Mouse (Mus musculus) Patski (cell line): ENCODE measurements around the gene Atp6ap1. TPM values are rescaled to one million over a fixed set of nuclear protein-coding genes. Genes with fewer than 3 reads are reported as not detected.

Experiments used
- ATAC-seq: fragments of 100-300 bp; one replicate; pipeline ENCODE4 v1.8.0; 2021
- CTCF ChIA-PET: fragments of 350-600 bp; sonication (Branson Sonifier 250); formaldehyde crosslinking; loops from one replicate; lab custom pipeline; 2022; ENCODE audit warnings: inconsistent platforms; lab: Charles Lee
- POLR2A ChIA-PET: fragments of 350-600 bp; sonication (Branson Sonifier 250); formaldehyde crosslinking; loops from one replicate; lab custom pipeline; 2022; ENCODE audit warnings: antibody characterized with exemption, inconsistent platforms; lab: Charles Lee
- DNase-seq: peaks from one replicate; pipeline ENCODE4 v3.0.0-alpha.2; 2011; ENCODE audit warnings: low read depth, low spot score
- H3K27me3 ChIP-seq: fragments of 371-371 bp; one replicate; pipeline ENCODE4 v1.5.1; 2021
- CTCF ChIP-seq: fragments of 100-300 bp; IDR thresholded peaks from one replicate; pipeline ENCODE4 v1.5.1; 2021
- in situ Hi-C: fragments of 300-500 bp; cut with MboI; formaldehyde crosslinking; loops from 3 replicates; pipeline ENCODE4 v1.11.1; 2018; ENCODE audit warnings: low pct_unique_long_range_greater_than_20kb, mixed read lengths
- polyA plus RNA-seq: library from polyadenylated mRNA; unstranded; gene quantifications from one replicate; pipeline ENCODE4 v1.2.3, GENCODE M21; 2021

Gene Atp6ap1
- polyA plus RNA-seq, 1 experiment from 2014 or later = 260 TPM

DNA sequence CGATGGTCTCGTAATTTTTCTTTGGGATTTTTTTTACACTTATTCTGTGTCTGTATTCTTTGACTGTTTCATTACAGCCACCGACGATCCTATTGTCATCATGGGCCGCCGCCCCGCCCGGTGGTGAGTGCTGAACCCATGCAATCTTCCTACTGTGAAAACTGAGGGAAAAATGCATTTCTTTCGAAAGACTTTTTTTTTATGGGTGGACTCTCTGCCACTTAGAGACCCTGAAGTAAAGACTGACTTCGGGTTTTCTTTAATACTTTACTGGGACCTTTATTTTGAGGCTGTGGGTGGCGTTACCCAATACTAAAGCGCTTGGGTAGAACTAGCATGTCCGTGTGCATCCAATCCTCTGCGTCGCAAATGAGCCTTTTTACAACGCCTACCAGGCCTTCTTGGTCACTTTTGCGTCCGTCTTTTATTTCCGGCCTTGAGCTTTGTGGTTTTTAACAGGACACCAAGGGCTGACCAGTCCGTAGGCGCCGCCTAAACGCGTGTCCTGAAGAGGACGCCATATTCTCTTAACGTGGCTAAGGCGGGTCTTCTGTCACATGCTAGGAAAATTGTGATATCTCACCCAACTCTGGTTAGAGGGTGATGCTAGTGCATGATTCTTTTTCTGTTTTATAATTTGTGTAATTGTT lies 25.9 kb upstream of the Atp6ap1 start:
- in situ Hi-C loops = no loop called here
- no peaks in the 10 kb centered on the region for H3K27me3 ChIP-seq
- ATAC-seq = no peak
- DNase-seq = no peak
- POLR2A ChIA-PET = interaction anchor here (0.6 to 1.7 kb wide), 5 partner anchors 10 to 25 kb away, joined by 3 to 8 read pairs (median 7); no protein-coding TSS in a partner anchor
- CTCF ChIA-PET = no interaction called here
- no peak for TF ChIP-seq CTCF

- in situ Hi-C loops = no loop called here
- no peak for TF ChIP-seq CTCF
- ChIA-PET POLR2A (interaction anchor here (0.9 kb wide), 1 partner anchor 8 kb away, joined by 3 read pairs; the partner anchor contains the start of gene Taz), CTCF (interaction anchor here (1.1 kb wide), 1 partner anchor 17 kb away, joined by 3 read pairs; no protein-coding TSS in a partner anchor)
- no peak for DNase-seq
- ATAC-seq = no peak
- peaks cover 2% of the 10 kb centered on the region for H3K27me3 ChIP-seq
Observed at GRCm38 (mm10) chrX:74273422-74274322, 23.2 kb upstream of the Atp6ap1 start.

DNA sequence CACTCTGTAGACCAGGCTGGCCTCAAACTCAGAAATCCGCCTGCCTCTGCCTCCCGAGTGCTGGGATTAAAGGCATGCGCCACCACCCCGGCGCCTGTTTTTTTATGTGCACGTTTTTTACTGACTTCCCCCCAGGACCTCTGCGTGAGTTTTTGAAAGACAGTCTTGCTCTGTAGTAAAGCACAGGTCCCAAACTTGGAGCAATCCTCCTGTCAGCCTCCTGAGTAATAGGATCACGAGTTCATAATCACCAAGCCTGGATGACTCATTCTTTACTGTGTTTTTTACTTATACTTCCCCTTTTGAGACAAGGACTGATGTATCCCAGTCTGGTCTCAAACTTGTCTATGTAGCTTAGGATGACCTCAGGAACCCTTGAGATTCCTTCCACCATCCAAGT lies 19.0 kb upstream of the Atp6ap1 start:
- ChIA-PET CTCF (no interaction called here), POLR2A (interaction anchor here (1.2 kb wide), 1 partner anchor 35 kb away, joined by 4 read pairs; the partner anchor contains the start of gene Fam50a)
- in situ Hi-C loops = no loop called here
- peaks cover 8% of the 10 kb centered on the region for H3K27me3 ChIP-seq
- no peak for TF ChIP-seq CTCF
- DNase-seq (no peak), ATAC-seq (no peak)

DNA sequence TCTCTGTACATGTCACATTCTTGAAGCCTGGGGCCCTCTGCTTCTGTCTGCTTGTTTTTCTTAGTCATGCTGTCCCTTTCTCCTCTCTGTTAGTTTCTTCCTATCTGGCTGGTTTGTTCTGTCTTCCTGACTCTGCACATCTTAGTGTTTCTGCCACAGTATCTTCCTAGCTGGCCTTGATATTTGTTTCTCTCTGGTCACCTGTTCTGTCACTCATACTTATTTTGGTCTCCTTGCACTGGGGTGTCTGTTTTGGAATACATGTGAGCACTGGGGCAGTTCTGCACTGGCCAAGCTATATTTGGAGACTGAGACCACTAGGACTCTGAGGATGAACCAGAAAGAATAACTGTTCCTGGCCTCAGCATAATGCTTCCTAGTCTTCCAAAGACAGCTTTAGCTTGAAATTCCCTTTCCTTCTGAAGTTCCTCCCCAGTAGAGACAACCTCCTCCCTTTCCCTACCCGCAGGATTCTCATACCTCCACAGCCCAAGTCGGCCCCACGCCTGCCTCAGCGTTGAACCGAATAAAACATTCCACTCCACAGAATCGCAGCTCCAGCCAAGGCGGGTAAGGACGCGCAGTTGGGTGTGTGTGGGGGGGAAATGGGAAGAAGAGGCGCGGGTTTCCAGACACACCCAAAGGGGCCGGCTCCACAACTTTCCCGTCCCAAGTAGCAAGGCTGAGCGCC lies 15.7 kb upstream of the Atp6ap1 start:
- peaks cover 19% of the 10 kb centered on the region for H3K27me3 ChIP-seq
- DNase-seq = no peak
- in situ Hi-C loops = loop anchor here (5.0 kb wide), 1 partner anchor 34 kb away; the partner anchor contains the start of gene Flna
- ChIA-PET POLR2A (interaction anchor here (1.0 to 2.3 kb wide), 4 partner anchors 8 to 35 kb away, joined by 3 to 10 read pairs (median 7); partner anchors contain the start of gene Rpl10), CTCF (interaction anchor here (1.3 kb wide), 2 partner anchors 32 to 133 kb away, joined by 3 to 4 read pairs; no protein-coding TSS in a partner anchor)
- ATAC-seq = no peak
- TF ChIP-seq CTCF = no peak

DNA sequence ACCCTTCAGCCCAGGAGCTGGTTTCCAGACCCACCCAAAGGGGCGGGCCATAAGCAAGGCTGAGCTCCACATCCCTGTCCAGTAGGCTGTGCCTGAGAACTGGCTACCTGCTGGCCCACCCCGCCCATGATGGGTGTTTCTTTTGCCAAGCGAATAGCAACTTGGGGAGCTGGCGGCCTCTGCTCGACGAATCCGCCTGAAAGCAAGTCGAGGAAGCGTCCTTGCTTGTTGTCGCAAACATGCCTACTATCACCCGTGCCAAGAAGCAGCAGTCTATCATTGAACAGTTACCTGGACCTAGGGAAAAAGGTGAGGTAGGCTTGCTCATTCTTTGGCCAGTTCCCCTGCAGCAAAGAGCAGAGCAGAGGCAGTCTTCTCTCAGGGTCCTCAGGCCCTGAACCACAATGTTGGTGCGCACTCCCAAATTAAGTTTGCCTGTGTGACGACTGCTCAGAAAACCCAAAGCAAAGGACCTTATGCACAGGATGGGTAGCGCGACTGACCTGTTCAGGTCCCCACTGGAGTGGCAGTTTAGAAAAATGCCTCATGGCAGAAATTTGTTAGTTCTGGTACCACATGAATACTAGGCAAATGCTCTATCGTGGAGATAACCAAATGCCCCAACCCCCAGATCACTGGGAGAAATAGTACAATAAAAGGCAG lies 15.0 kb upstream of the Atp6ap1 start, which contains the start of the genes Taz and Dnase1l1:
Gene Taz, plus strand, starts transcription at position 181 of the 663 bp plus-strand sequence.
Gene Dnase1l1, minus strand, starts transcription at position 606 of the 663 bp plus-strand sequence.
- TF ChIP-seq CTCF = no peak
- DNase-seq (no peak), ATAC-seq (peak; percentile 96)
- ChIA-PET CTCF (interaction anchor here (1.2 to 1.3 kb wide), 3 partner anchors 12 to 132 kb away, joined by 3 to 5 read pairs (median 4); no protein-coding TSS in a partner anchor), POLR2A (interaction anchor here (1.0 to 2.3 kb wide), 3 partner anchors 9 to 36 kb away, joined by 3 to 10 read pairs (median 6); partner anchors contain the start of gene Rpl10)
- in situ Hi-C loops = loop anchor here (5.0 kb wide), 1 partner anchor 35 kb away; the partner anchor contains the start of gene Flna
- H3K27me3 ChIP-seq = peaks cover 19% of the 10 kb centered on the region

GRCm38 (mm10) chrX:74282395-74283091 lies 14.4 kb upstream of the Atp6ap1 start:
- in situ Hi-C loops = loop anchor here (5.0 kb wide), 1 partner anchor 35 kb away; the partner anchor contains the start of gene Flna
- CTCF ChIA-PET = interaction anchor here (1.2 kb wide), 1 partner anchor 13 kb away, joined by 5 read pairs; no protein-coding TSS in a partner anchor

GRCm38 (mm10) chrX:74283092-74283437 lies 13.8 kb upstream of the Atp6ap1 start:
- DNase-seq = no peak
- TF ChIP-seq CTCF = no peak
- peaks cover 19% of the 10 kb centered on the region for H3K27me3 ChIP-seq
- in situ Hi-C loops = loop anchor here (5.0 kb wide), 1 partner anchor 36 kb away; the partner anchor contains the start of gene Flna
- ATAC-seq = no peak
- POLR2A ChIA-PET = interaction anchor here (0.8 to 1.4 kb wide), 3 partner anchors 12 to 35 kb away, joined by 3 to 7 read pairs (median 3); partner anchors contain the start of gene Rpl10
- CTCF ChIA-PET = interaction anchor here (1.2 to 2.0 kb wide), 2 partner anchors 14 to 34 kb away, joined by 5 to 9 read pairs; partner anchors contain the start of gene Flna

More at GRCm38 (mm10) chrX:74282395-74283091, 14.4 kb upstream of the Atp6ap1 start:
- H3K27me3 ChIP-seq = peaks cover 19% of the 10 kb centered on the region
- TF ChIP-seq CTCF = no peak
- DNase-seq = no peak
- POLR2A ChIA-PET = interaction anchor here (0.8 to 1.4 kb wide), 3 partner anchors 12 to 35 kb away, joined by 3 to 7 read pairs (median 3); partner anchors contain the start of gene Rpl10
- ATAC-seq = peak; percentile 33

- H3K27me3 ChIP-seq = peaks cover 8% of the 10 kb centered on the region
- CTCF ChIA-PET = interaction anchor here (1.4 kb wide), 1 partner anchor 119 kb away, joined by 3 read pairs; no protein-coding TSS in a partner anchor
- in situ Hi-C loops = no loop called here
- DNase-seq (no peak), ATAC-seq (no peak)
- TF ChIP-seq CTCF = no peak
- POLR2A ChIA-PET = no interaction called here
Observed at GRCm38 (mm10) chrX:74293431-74293830, 3.5 kb upstream of the Atp6ap1 start.
